Comparison of ENCODE assay signal across 8 mouse cellular contexts in the genomic region with DNA sequence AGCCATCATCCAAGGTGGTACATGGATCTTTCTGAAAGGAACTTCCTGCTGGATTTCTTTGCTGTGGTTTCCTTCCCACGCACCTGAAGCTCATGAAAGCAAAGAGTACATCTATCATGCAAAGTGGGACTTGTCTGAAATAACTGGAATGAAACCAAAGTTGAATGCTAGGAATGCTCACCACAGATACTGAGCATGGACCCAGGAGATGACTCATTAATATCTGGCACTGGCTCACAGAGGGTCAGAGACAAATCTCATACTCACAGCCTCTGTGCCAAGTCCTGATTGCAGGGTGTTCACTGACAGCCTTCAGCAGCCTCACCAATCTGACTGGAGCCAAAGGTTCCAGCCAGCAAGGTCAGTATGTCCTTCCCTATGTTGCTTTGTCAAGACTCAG.
DNase-seq lines count a peak whose midpoint lies in the region; TF ChIP-seq lines count a peak whose summit lies in the region.
"Had no signal": no experiment of that assay in that cellular context is flagged by ENCODE, and none has a peak within 500 bp of the region (broad histone marks: within the 10 kb centered on the region; RNA-seq: fewer than 3 reads in every experiment).

No protein-coding gene starts in this region.

- no peak for TF ChIP-seq CTCF in layer of hippocampus, adult 2 months (conservative IDR thresholded peaks at IDR 0.05)

- no peak overlapping the region for H3K27ac ChIP-seq in layer of hippocampus, adult 2 months
- H3K27ac ChIP-seq: neural tube, embryonic 13.5 days had no signal

- no peak overlapping the region for H3K4me3 ChIP-seq in layer of hippocampus, adult 2 months
- H3K4me3 ChIP-seq: neural tube, embryonic 13.5 days had no signal

- DNase-seq in urinary bladder, postnatal 25 days (ENCODE audit: low spot score) = peak; percentile 5
- no peak for DNase-seq in urinary bladder, postnatal 36 days (ENCODE audit: low spot score in 2 of 2)
- peak; percentile 98 for DNase-seq in heart, adult 11 months
- DNase-seq in lung, adult 18-20 months = peak; percentile 43 to 50
- DNase-seq in retina, embryonic 14.5 days (ENCODE audit: low spot score) = no peak
- DNase-seq in frontal cortex, postnatal 10 days (ENCODE audit: low spot score in 2 of 2) = no peak
- DNase-seq in layer of hippocampus, adult 2 months (ENCODE audit: low spot score in 2 of 2) = no peak

Comparison
In these comparisons a context has a peak if more than half of its experiments do, and no peak if none do; other contexts are left out.
1. DNase-seq: peak in urinary bladder, postnatal 25 days (single experiment), heart, adult 11 months (single experiment) and lung, adult 18-20 months (2 of 2); none in urinary bladder, postnatal 36 days (0 of 2), retina, embryonic 14.5 days (single experiment), frontal cortex, postnatal 10 days (0 of 2) and layer of hippocampus, adult 2 months (0 of 2).